ENCODE assay signal across 28 mouse cellular contexts in the genomic region with DNA sequence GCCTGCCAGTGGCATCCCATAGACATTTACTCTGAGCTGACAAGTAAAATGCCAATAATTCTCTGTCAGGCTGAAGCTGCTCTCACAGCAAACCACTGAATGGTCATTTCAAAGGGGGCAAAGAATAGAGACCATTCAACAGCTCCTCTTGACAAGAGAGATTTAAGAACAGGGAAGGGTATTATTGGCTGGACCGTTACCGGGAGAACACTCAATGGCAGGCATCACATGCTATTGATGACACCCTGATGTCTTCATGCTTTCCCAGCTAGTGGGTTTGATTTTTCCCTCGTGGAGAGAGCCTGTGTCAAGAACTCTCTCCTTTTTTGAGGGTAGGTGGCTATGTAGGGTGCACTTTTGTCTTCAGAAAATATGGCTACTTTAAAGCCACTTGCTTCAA.
DNase-seq lines count a peak whose midpoint lies in the region; ATAC-seq and TF ChIP-seq lines count a peak whose summit lies in the region.
"Had no signal": no experiment of that assay in that cellular context is flagged by ENCODE, and none has a peak within 500 bp of the region (broad histone marks: within the 10 kb centered on the region; RNA-seq: fewer than 3 reads in every experiment).

No protein-coding gene starts in this region.

- H3K4me1 ChIP-seq in midbrain, postnatal 0 days (ENCODE audit: insufficient read depth, low read length): no peaks in the 10 kb centered on the region
- H3K4me1 ChIP-seq in midbrain, embryonic 11.5 days (ENCODE audit: control insufficient read depth, insufficient read depth, low read length): peaks cover 4% of the 10 kb centered on the region; the same call in 1 of the 2 replicates
- no peaks in the 10 kb centered on the region for H3K4me1 ChIP-seq in embryonic facial prominence, embryonic 10.5 days
- H3K4me1 ChIP-seq: embryonic facial prominence, embryonic 12.5 days; forebrain, embryonic 15.5 days; heart, embryonic 13.5 days; intestine, embryonic 15.5 days; limb, embryonic 12.5 days; liver, embryonic 15.5 days; midbrain, embryonic 15.5 days had no signal

- H3K9ac ChIP-seq in midbrain, postnatal 0 days (replicated peaks; ENCODE audit: low read length, poor library complexity, severe bottlenecking): no peak overlapping the region
- no peak overlapping the region for H3K9ac ChIP-seq in midbrain, embryonic 11.5 days (ENCODE audit: low read length)
- H3K9ac ChIP-seq: embryonic facial prominence, embryonic 12.5 days; forebrain, embryonic 15.5 days; heart, embryonic 13.5 days; intestine, embryonic 15.5 days; limb, embryonic 12.5 days; liver, embryonic 15.5 days; lung, embryonic 14.5 days; midbrain, embryonic 15.5 days had no signal

- no peaks in the 10 kb centered on the region for H3K27me3 ChIP-seq in midbrain, postnatal 0 days (ENCODE audit: insufficient read depth, low read length)
- H3K27me3 ChIP-seq in midbrain, embryonic 11.5 days (ENCODE audit: control insufficient read depth, insufficient read depth, low read length): no peaks in the 10 kb centered on the region
- H3K27me3 ChIP-seq in embryonic facial prominence, embryonic 10.5 days (replicated peaks; ENCODE audit: low read depth, poor library complexity, severe bottlenecking): no peaks in the 10 kb centered on the region
- H3K27me3 ChIP-seq: embryonic facial prominence, embryonic 12.5 days; forebrain, embryonic 15.5 days; heart, embryonic 13.5 days; intestine, embryonic 15.5 days; limb, embryonic 12.5 days; liver, embryonic 15.5 days; midbrain, embryonic 15.5 days had no signal

- 16% methylated on average over 3 of the region's 3 CpGs for WGBS in midbrain, postnatal 0 days
- WGBS in midbrain, embryonic 11.5 days: 33% methylated on average over 3 of the region's 3 CpGs
- 46% methylated on average over 3 of the region's 3 CpGs for WGBS in embryonic facial prominence, embryonic 10.5 days

- H3K27ac ChIP-seq in midbrain, postnatal 0 days (ENCODE audit: low read depth, low read length): no peak overlapping the region
- no peak overlapping the region for H3K27ac ChIP-seq in midbrain, embryonic 11.5 days (ENCODE audit: low read depth, low read length)
- H3K27ac ChIP-seq in embryonic facial prominence, embryonic 10.5 days (replicated peaks): no peak overlapping the region
- H3K27ac ChIP-seq: embryonic facial prominence, embryonic 12.5 days; forebrain, embryonic 15.5 days; gastrocnemius, adult 2 months; heart, embryonic 13.5 days; hindbrain, postnatal 0 days; intestine, embryonic 15.5 days; layer of hippocampus, adult 2 months; left cerebral cortex, adult 2 months; limb, embryonic 12.5 days; liver, embryonic 15.5 days; midbrain, embryonic 15.5 days had no signal

- no peak overlapping the region for H3K4me2 ChIP-seq in midbrain, postnatal 0 days (ENCODE audit: low read depth, low read length, poor library complexity, severe bottlenecking)
- H3K4me2 ChIP-seq in midbrain, embryonic 11.5 days: no peak overlapping the region
- H3K4me2 ChIP-seq: embryonic facial prominence, embryonic 12.5 days; forebrain, embryonic 15.5 days; heart, embryonic 13.5 days; intestine, embryonic 15.5 days; limb, embryonic 12.5 days; liver, embryonic 15.5 days; lung, embryonic 14.5 days; midbrain, embryonic 15.5 days had no signal

- no peak overlapping the region for H3K4me3 ChIP-seq in midbrain, postnatal 0 days (ENCODE audit: low read depth, low read length)
- no peak overlapping the region for H3K4me3 ChIP-seq in midbrain, embryonic 11.5 days (ENCODE audit: low read depth, low read length)
- H3K4me3 ChIP-seq in embryonic facial prominence, embryonic 10.5 days: no peak overlapping the region
- H3K4me3 ChIP-seq: embryonic facial prominence, embryonic 12.5 days; forebrain, embryonic 15.5 days; gastrocnemius, adult 2 months; heart, embryonic 13.5 days; intestine, embryonic 15.5 days; layer of hippocampus, adult 2 months; left cerebral cortex, adult 2 months; limb, embryonic 12.5 days; liver, embryonic 15.5 days; midbrain, embryonic 15.5 days; myocyte had no signal

- ATAC-seq in midbrain, postnatal 0 days (ENCODE audit: low FRiP score): no peak
- ATAC-seq in midbrain, embryonic 11.5 days (ENCODE audit: low FRiP score): no peak
- ATAC-seq: forebrain, embryonic 15.5 days; hindbrain, postnatal 0 days; intestine, embryonic 15.5 days; midbrain, embryonic 15.5 days had no signal

- DNase-seq in embryo, embryonic 10.5 days (ENCODE audit: low spot score): peak; percentile 27
- no peak for DNase-seq in embryo, embryonic 9.5 days (ENCODE audit: extremely low spot score)
- peak; percentile 42 for DNase-seq in midbrain, postnatal 0 days (ENCODE audit: low spot score)
- no peak for DNase-seq in midbrain, embryonic 11.5 days (ENCODE audit: low spot score, missing footprints)
- DNase-seq in neural tube, embryonic 10.5 days (ENCODE audit: extremely low spot score, low spot score): peak; percentile 17
- DNase-seq in thymus, adult 18-20 months: no peak
- DNase-seq in embryonic facial prominence, embryonic 10.5 days (ENCODE audit: low spot score): no peak
- DNase-seq: adrenal gland, postnatal 14 days; cerebellum, adult 11-12 months; cerebellum, adult 9-11 months; gastrocnemius, adult 2 months; heart, postnatal 10 days; kidney, adult 2 months; kidney, postnatal 36 days; lung, embryonic 14.5 days; lung, postnatal 14 days; thymus, postnatal 14 days had no signal

- no peaks in the 10 kb centered on the region for H3K9me3 ChIP-seq in midbrain, postnatal 0 days (ENCODE audit: low read length)
- no peaks in the 10 kb centered on the region for H3K9me3 ChIP-seq in midbrain, embryonic 11.5 days (ENCODE audit: control insufficient read depth, low read length)
- H3K9me3 ChIP-seq in embryonic facial prominence, embryonic 10.5 days: no peaks in the 10 kb centered on the region
- H3K9me3 ChIP-seq: embryonic facial prominence, embryonic 12.5 days; forebrain, embryonic 15.5 days; heart, embryonic 13.5 days; intestine, embryonic 15.5 days; limb, embryonic 12.5 days; liver, embryonic 15.5 days; midbrain, embryonic 15.5 days had no signal

- no peak for TF ChIP-seq CTCF in midbrain, postnatal 0 days (IDR thresholded peaks at IDR 0.05)

- no peaks in the 10 kb centered on the region for H3K36me3 ChIP-seq in midbrain, postnatal 0 days (ENCODE audit: insufficient read depth, low read length)
- no peaks in the 10 kb centered on the region for H3K36me3 ChIP-seq in midbrain, embryonic 11.5 days (ENCODE audit: control insufficient read depth, insufficient read depth, low read length)
- H3K36me3 ChIP-seq in embryonic facial prominence, embryonic 10.5 days (replicated peaks): no peaks in the 10 kb centered on the region
- H3K36me3 ChIP-seq: embryonic facial prominence, embryonic 12.5 days; forebrain, embryonic 15.5 days; heart, embryonic 13.5 days; intestine, embryonic 15.5 days; limb, embryonic 12.5 days; liver, embryonic 15.5 days; midbrain, embryonic 15.5 days had no signal

Comparison
In these comparisons a context has a peak if more than half of its experiments do, and no peak if none do; other contexts are left out.
1. DNase-seq: peak in embryo, embryonic 10.5 days (single experiment), midbrain, postnatal 0 days (single experiment) and neural tube, embryonic 10.5 days (single experiment); none in embryo, embryonic 9.5 days (single experiment), midbrain, embryonic 11.5 days (single experiment), thymus, adult 18-20 months (0 of 2) and embryonic facial prominence, embryonic 10.5 days (single experiment).